Mouse (Mus musculus) Muller cell, postnatal 12 days (primary cell): ENCODE data around the gene Lrrc29.

Source experiments
- DNase-seq: peaks from one replicate; pipeline ENCODE4 v3.0.0-alpha.2; 2015; ENCODE audit errors: inconsistent ontology term

Lrrc29 gene

GRCm38 (mm10) chr8:105326141-105326672, at the start of gene Lrrc29, which contains the start of gene Tmem208:
Gene Lrrc29, minus strand, starts transcription at chr8:105326278.
Gene Tmem208, plus strand, starts transcription at chr8:105326354.
- peak; percentile 96 for DNase-seq

- no peak for DNase-seq
Observed at GRCm38 (mm10) chr8:105374513-105374966, 48.5 kb upstream of the Lrrc29 start.

GRCm38 (mm10) chr8:105373032-105373431, 47.0 kb upstream of the Lrrc29 start, which contains the start of gene Plekhg4:
Gene Plekhg4, plus strand, starts transcription at chr8:105373274.
- DNase-seq: no peak

GRCm38 (mm10) chr8:105372473-105372872, 46.4 kb upstream of the Lrrc29 start:
- DNase-seq: peak; percentile 85

- DNase-seq: no peak
Observed at GRCm38 (mm10) chr8:105367107-105367506, 41.0 kb upstream of the Lrrc29 start.

GRCm38 (mm10) chr8:105361751-105362702, 35.9 kb upstream of the Lrrc29 start:
- DNase-seq: no peak

GRCm38 (mm10) chr8:105359646-105360045, 33.6 kb upstream of the Lrrc29 start:
- peak; percentile 49 for DNase-seq

- no peak for DNase-seq
Observed at GRCm38 (mm10) chr8:105359208-105359607, 33.1 kb upstream of the Lrrc29 start.

GRCm38 (mm10) chr8:105356681-105357080, 30.6 kb upstream of the Lrrc29 start:
- no peak for DNase-seq

- no peak for DNase-seq
Observed at GRCm38 (mm10) chr8:105355179-105356024, 29.3 kb upstream of the Lrrc29 start.

GRCm38 (mm10) chr8:105354549-105354948, 28.5 kb upstream of the Lrrc29 start:
- no peak for DNase-seq

- DNase-seq: no peak
Observed at GRCm38 (mm10) chr8:105353583-105354135, 27.6 kb upstream of the Lrrc29 start.

GRCm38 (mm10) chr8:105350186-105350585, 24.1 kb upstream of the Lrrc29 start:
- DNase-seq: no peak

- DNase-seq: peak; percentile 60
Observed at GRCm38 (mm10) chr8:105349096-105349771, 23.2 kb upstream of the Lrrc29 start.

GRCm38 (mm10) chr8:105348450-105349095, 22.5 kb upstream of the Lrrc29 start, which contains the start of gene Slc9a5:
Gene Slc9a5, plus strand, starts transcription at chr8:105348843.
- DNase-seq: peak; percentile 51

GRCm38 (mm10) chr8:105347428-105348221, 21.5 kb upstream of the Lrrc29 start, which contains the start of gene Fhod1:
Gene Fhod1, minus strand, starts transcription at chr8:105347953.
- peak; percentile 98 for DNase-seq

- peak; percentile 79 for DNase-seq
Observed at GRCm38 (mm10) chr8:105346611-105347427, 20.7 kb upstream of the Lrrc29 start.
